In the genomic region with DNA sequence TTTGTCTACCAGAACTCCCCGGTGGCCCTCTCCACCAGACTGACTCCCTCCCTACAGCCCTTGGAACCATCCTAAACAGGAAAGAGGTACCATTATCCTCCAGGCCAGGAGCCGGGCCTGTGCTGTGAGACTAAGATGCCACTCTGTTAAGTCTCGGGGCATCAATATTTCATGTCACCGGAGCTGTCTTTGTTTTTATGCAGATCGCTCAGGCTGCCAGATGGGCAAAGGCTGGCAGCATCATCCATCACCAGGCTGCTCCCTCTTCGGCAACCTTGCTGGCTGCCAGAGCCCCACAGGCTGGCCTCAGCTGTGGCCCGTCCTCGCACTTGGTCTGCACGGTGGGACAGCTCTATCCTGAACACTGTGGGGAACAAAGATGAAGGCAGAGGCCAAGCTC, we compare ENCODE assay signal across 16 mouse cellular contexts. TPM values are rescaled to one million over a fixed set of nuclear protein-coding genes. Genes with fewer than 3 reads are reported as not detected.
DNase-seq lines count a peak whose midpoint lies in the region; ATAC-seq and TF ChIP-seq lines count a peak whose summit lies in the region.
"Had no signal": no experiment of that assay in that cellular context is flagged by ENCODE, and none has a peak within 500 bp of the region (broad histone marks: within the 10 kb centered on the region; RNA-seq: fewer than 3 reads in every experiment).

No protein-coding gene starts in this region.

- no peak overlapping the region for H3K4me3 ChIP-seq in forebrain, embryonic 16.5 days (replicated peaks; ENCODE audit: low read length)
- H3K4me3 ChIP-seq in midbrain, embryonic 16.5 days (ENCODE audit: low read depth, low read length): no peak overlapping the region
- no peak overlapping the region for H3K4me3 ChIP-seq in lung, adult 2 months (replicated peaks; ENCODE audit: extremely low read depth, low read depth, low read length)
- H3K4me3 ChIP-seq: heart, embryonic 15.5 days; liver, embryonic 15.5 days had no signal

- H3K4me1 ChIP-seq in forebrain, embryonic 16.5 days (replicated peaks; ENCODE audit: control insufficient read depth, insufficient read depth, low read length): peaks cover 2% of the 10 kb centered on the region; the same call in 1 of the 2 replicates
- no peaks in the 10 kb centered on the region for H3K4me1 ChIP-seq in midbrain, embryonic 16.5 days (ENCODE audit: control insufficient read depth, insufficient read depth, low read length)
- H3K4me1 ChIP-seq in lung, adult 2 months (ENCODE audit: control insufficient read depth, insufficient read depth, low read length): no peaks in the 10 kb centered on the region
- H3K4me1 ChIP-seq: heart, embryonic 15.5 days; liver, embryonic 15.5 days had no signal

- no peak for TF ChIP-seq POLR2A in brain, embryonic 14.5 days (IDR thresholded peaks at IDR 0.05; ENCODE audit: borderline replicate concordance, extremely low read depth, insufficient read depth, insufficient read length, poor library complexity, severe bottlenecking)
- no peak for TF ChIP-seq POLR2A in lung, adult 2 months (IDR thresholded peaks at IDR 0.05; ENCODE audit: borderline replicate concordance, extremely low read depth, low read depth, low read length)

- H3K27ac ChIP-seq in forebrain, embryonic 16.5 days (ENCODE audit: low read length): 0 out of 2 replicates have a peak overlapping the region, but pooled peaks have one; percentile 10
- no peak overlapping the region for H3K27ac ChIP-seq in midbrain, embryonic 16.5 days (ENCODE audit: low read length)
- H3K27ac ChIP-seq: heart, embryonic 15.5 days; liver, embryonic 15.5 days had no signal

- TF ChIP-seq CTCF in brain, embryonic 14.5 days (IDR thresholded peaks at IDR 0.05; ENCODE audit: borderline replicate concordance, extremely low read depth, insufficient read depth, insufficient read length): no peak
- TF ChIP-seq CTCF in lung, adult 2 months (IDR thresholded peaks at IDR 0.05; ENCODE audit: insufficient read depth, low read length): no peak

- H3K36me3 ChIP-seq in forebrain, embryonic 16.5 days (ENCODE audit: control insufficient read depth, insufficient read depth): no peaks in the 10 kb centered on the region
- H3K36me3 ChIP-seq in midbrain, embryonic 16.5 days (ENCODE audit: control insufficient read depth, insufficient read depth, low read length): no peaks in the 10 kb centered on the region
- H3K36me3 ChIP-seq: heart, embryonic 15.5 days; liver, embryonic 15.5 days had no signal

- no peaks in the 10 kb centered on the region for H3K27me3 ChIP-seq in forebrain, embryonic 16.5 days (replicated peaks; ENCODE audit: control insufficient read depth, insufficient read depth, low read length)
- H3K27me3 ChIP-seq in midbrain, embryonic 16.5 days (ENCODE audit: control insufficient read depth, insufficient read depth, low read depth, low read length): no peaks in the 10 kb centered on the region
- H3K27me3 ChIP-seq: heart, embryonic 15.5 days; liver, embryonic 15.5 days had no signal

- H3K4me2 ChIP-seq in forebrain, embryonic 16.5 days (ENCODE audit: low read length): no peak overlapping the region
- H3K4me2 ChIP-seq in midbrain, embryonic 16.5 days (ENCODE audit: low read length): no peak overlapping the region
- H3K4me2 ChIP-seq: heart, embryonic 15.5 days; liver, embryonic 15.5 days had no signal

- peak; percentile 81 for DNase-seq in brain, embryonic 14.5 days (ENCODE audit: low read depth)
- DNase-seq in cerebellum, adult 11-12 months: peak; percentile 88
- no peak for DNase-seq in lung, adult 2 months
- DNase-seq in gastrocnemius, postnatal 10 days: no peak
- DNase-seq: adrenal gland, postnatal 14 days; kidney, adult 11 months; thymus, adult 18-20 months had no signal

- H3K9me3 ChIP-seq in forebrain, embryonic 16.5 days (ENCODE audit: control insufficient read depth, low read length): no peaks in the 10 kb centered on the region
- H3K9me3 ChIP-seq in midbrain, embryonic 16.5 days (replicated peaks; ENCODE audit: control insufficient read depth, low read length, poor library complexity, severe bottlenecking): no peaks in the 10 kb centered on the region
- H3K9me3 ChIP-seq: heart, embryonic 15.5 days; liver, embryonic 15.5 days had no signal

- ATAC-seq in forebrain, embryonic 16.5 days: peak; percentile 91
- ATAC-seq in midbrain, embryonic 16.5 days: peak; percentile 48; the same call in 1 of the 2 replicates
- ATAC-seq in inflammation-experienced regulatory T-cells, adult 6 months: no peak

- H3K9ac ChIP-seq in forebrain, embryonic 16.5 days (replicated peaks; ENCODE audit: low read depth, low read length): no peak overlapping the region
- H3K9ac ChIP-seq in midbrain, embryonic 16.5 days (ENCODE audit: low read depth, low read length): no peak overlapping the region
- H3K9ac ChIP-seq: heart, embryonic 15.5 days; liver, embryonic 15.5 days had no signal

- 51% methylated on average over 9 of the region's 9 CpGs for WGBS in forebrain, embryonic 16.5 days
- 55% methylated on average over 9 of the region's 9 CpGs for WGBS in midbrain, embryonic 16.5 days
- 65% methylated on average over 9 of the region's 9 CpGs for WGBS in lung, adult 2 months

RNA-seq across cellular contexts. Expression of a gene that starts 6.4 kb away (rescaled TPM):
- not detected in 2 replicates for polyA plus RNA-seq in brain, embryonic 14.5 days (2012; rRNA removed)
- not detected in 2 replicates for polyA plus RNA-seq in forebrain, embryonic 16.5 days (2015; fragmentation: Nextera tagmentation; extraction: Ambion mirVana)
- polyA plus RNA-seq in midbrain, embryonic 16.5 days (2015; fragmentation: Nextera tagmentation; extraction: Ambion mirVana): not detected in 2 replicates
- polyA plus RNA-seq in inflammation-experienced regulatory T-cells, adult 6 months (2017; shearing (Covaris generic)): not detected
- not detected in 2 replicates for polyA plus RNA-seq in lung, adult 2 months (2012; rRNA removed)
- under 1 TPM in 1 of 2 experiments, not detected in 1; 0.19 TPM for total RNA-seq in gastrocnemius, postnatal 10 days (2021)
- total RNA-seq: adrenal gland, postnatal 14 days; left cerebral cortex, postnatal 25 days; megakaryocyte-erythroid progenitor cell, adult 5-6 weeks had no signal
- polyA plus RNA-seq: heart, embryonic 15.5 days; liver, embryonic 15.5 days had no signal

RNA-seq across cellular contexts. Expression of a gene that starts 45.0 kb away (rescaled TPM):
- polyA plus RNA-seq in brain, embryonic 14.5 days (2012; rRNA removed): 0.64 and 0.90 TPM in 2 replicates
- not detected in 2 replicates for polyA plus RNA-seq in forebrain, embryonic 16.5 days (2015; fragmentation: Nextera tagmentation; extraction: Ambion mirVana)
- 0.22 and 0.34 TPM in 2 replicates for polyA plus RNA-seq in midbrain, embryonic 16.5 days (2015; fragmentation: Nextera tagmentation; extraction: Ambion mirVana)
- polyA plus RNA-seq in inflammation-experienced regulatory T-cells, adult 6 months (2017; shearing (Covaris generic)): under 1 TPM in 1 of 3 experiments, not detected in 2; 0.49 TPM
- 0.25 and 0.27 TPM in 2 replicates for polyA plus RNA-seq in lung, adult 2 months (2012; rRNA removed)
- under 1 TPM in 1 of 2 experiments, not detected in 1; 0.20 TPM for total RNA-seq in gastrocnemius, postnatal 10 days (2021)
- total RNA-seq: adrenal gland, postnatal 14 days; gastrocnemius, postnatal 4 days; left cerebral cortex, postnatal 25 days; megakaryocyte-erythroid progenitor cell, adult 5-6 weeks had no signal

RNA-seq across cellular contexts. Expression of a gene that starts 53.9 kb away (rescaled TPM):
- not detected in 2 replicates for polyA plus RNA-seq in brain, embryonic 14.5 days (2012; rRNA removed)
- not detected in 2 replicates for polyA plus RNA-seq in forebrain, embryonic 16.5 days (2015; fragmentation: Nextera tagmentation; extraction: Ambion mirVana)
- polyA plus RNA-seq in midbrain, embryonic 16.5 days (2015; fragmentation: Nextera tagmentation; extraction: Ambion mirVana): not detected in 2 replicates
- under 1 TPM in 1 of 3 experiments, not detected in 2; 0.31 TPM for polyA plus RNA-seq in inflammation-experienced regulatory T-cells, adult 6 months (2017; shearing (Covaris generic))
- not detected in 2 replicates for polyA plus RNA-seq in lung, adult 2 months (2012; rRNA removed)
- not detected for total RNA-seq in gastrocnemius, postnatal 10 days (2021)
- total RNA-seq: adrenal gland, postnatal 14 days; gastrocnemius, postnatal 4 days; left cerebral cortex, postnatal 25 days; megakaryocyte-erythroid progenitor cell, adult 5-6 weeks had no signal
- polyA plus RNA-seq: cortical plate, adult 2 months; liver, embryonic 15.5 days had no signal

Comparison
In these comparisons a context has a peak if more than half of its experiments do, and no peak if none do; other contexts are left out.
1. DNase-seq: peak in brain, embryonic 14.5 days (single experiment) and cerebellum, adult 11-12 months (single experiment); none in lung, adult 2 months (single experiment) and gastrocnemius, postnatal 10 days (single experiment).